Mouse (Mus musculus) midbrain, postnatal 0 days (tissue): ENCODE results near the gene Slc29a3. TPM values are rescaled to one million over a fixed set of nuclear protein-coding genes. Genes with fewer than 3 reads are reported as not detected.

Source experiments
- ATAC-seq: fragments of 200-750 bp; cut with Nextera tagmentation; 2 replicates; pipeline ENCODE4 v1.8.0; 2017; ENCODE audit warnings: moderate number of reproducible peaks, mild to moderate bottlenecking, moderate TSS enrichment, moderate library complexity; ENCODE audit not compliant: low FRiP score
- DNase-seq: peaks from one replicate; pipeline ENCODE4 v3.0.0-alpha.2; 2015; ENCODE audit warnings: low spot score
- H3K27ac ChIP-seq: fragments of 300-500 bp; sonication (generic); 2 replicates; pipeline ENCODE4 v1.5.1; 2014; ENCODE audit warnings: low read depth, mild to moderate bottlenecking, low read length, mixed read lengths
- H3K27me3 ChIP-seq: fragments of 300-500 bp; sonication (generic); 2 replicates; pipeline ENCODE4 v1.6.1; 2014; ENCODE audit warnings: low read length, control low read depth, mixed read lengths; ENCODE audit not compliant: insufficient read depth
- H3K36me3 ChIP-seq: fragments of 300-500 bp; sonication (generic); 2 replicates; pipeline ENCODE4 v1.6.1; 2014; ENCODE audit warnings: low read length, control low read depth, mixed read lengths; ENCODE audit not compliant: insufficient read depth
- H3K4me1 ChIP-seq: fragments of 300-500 bp; sonication (generic); 2 replicates; pipeline ENCODE4 v1.6.1; 2014; ENCODE audit warnings: mild to moderate bottlenecking, control low read depth, antibody characterized with exemption, low read length, mixed read lengths; ENCODE audit not compliant: insufficient read depth
- H3K4me2 ChIP-seq: fragments of 300-500 bp; sonication (generic); 2 replicates; pipeline ENCODE4 v1.6.1; 2014; ENCODE audit warnings: low read depth, mild to moderate bottlenecking, low read length, mixed read lengths; ENCODE audit not compliant: poor library complexity, severe bottlenecking
- H3K4me3 ChIP-seq: fragments of 300-500 bp; sonication (generic); 2 replicates; pipeline ENCODE4 v1.5.1; 2014; ENCODE audit warnings: low read depth, mild to moderate bottlenecking, low read length, moderate library complexity
- H3K9ac ChIP-seq: fragments of 300-500 bp; sonication (generic); replicated peaks from 2 replicates; pipeline ENCODE4 v1.6.1; 2014; ENCODE audit warnings: mild to moderate bottlenecking, low read length, moderate library complexity, mixed read lengths; ENCODE audit not compliant: poor library complexity, severe bottlenecking
- H3K9me3 ChIP-seq: fragments of 300-500 bp; sonication (generic); 2 replicates; pipeline ENCODE4 v1.6.1; 2016; ENCODE audit warnings: low read length, control low read depth
- CTCF ChIP-seq: IDR thresholded peaks from 2 replicates; pipeline ENCODE4 v1.5.1; 2016; ENCODE audit warnings: antibody characterized with exemption, mild to moderate bottlenecking
- WGBS: fragments of 180-500 bp; shearing (Covaris S2); extraction: QIAGEN DNeasy Blood & Tissue Kit; methylation state at CpG from one replicate; pipeline ENCODE4 v1.1.7; 2014; 5-methylcytosine and 5-hydroxymethylcytosine counted together
- polyA plus RNA-seq: library from polyadenylated mRNA; unstranded; fragments of >200 nt; fragmentation: Nextera tagmentation; extraction: Ambion mirVana; gene quantifications from 2 replicates; pipeline ENCODE4 v1.2.1, GENCODE M21; 2015
- total RNA-seq: library from RNA; depleted of rRNA; stranded (reverse); fragments of >200 nt; gene quantifications from 2 replicates; pipeline ENCODE4 v1.2.3, GENCODE M21; 2014

Gene Slc29a3
- total and polyA plus RNA-seq, 2 experiments from 2014 or later: 6.9 to 7.8 TPM

DNA sequence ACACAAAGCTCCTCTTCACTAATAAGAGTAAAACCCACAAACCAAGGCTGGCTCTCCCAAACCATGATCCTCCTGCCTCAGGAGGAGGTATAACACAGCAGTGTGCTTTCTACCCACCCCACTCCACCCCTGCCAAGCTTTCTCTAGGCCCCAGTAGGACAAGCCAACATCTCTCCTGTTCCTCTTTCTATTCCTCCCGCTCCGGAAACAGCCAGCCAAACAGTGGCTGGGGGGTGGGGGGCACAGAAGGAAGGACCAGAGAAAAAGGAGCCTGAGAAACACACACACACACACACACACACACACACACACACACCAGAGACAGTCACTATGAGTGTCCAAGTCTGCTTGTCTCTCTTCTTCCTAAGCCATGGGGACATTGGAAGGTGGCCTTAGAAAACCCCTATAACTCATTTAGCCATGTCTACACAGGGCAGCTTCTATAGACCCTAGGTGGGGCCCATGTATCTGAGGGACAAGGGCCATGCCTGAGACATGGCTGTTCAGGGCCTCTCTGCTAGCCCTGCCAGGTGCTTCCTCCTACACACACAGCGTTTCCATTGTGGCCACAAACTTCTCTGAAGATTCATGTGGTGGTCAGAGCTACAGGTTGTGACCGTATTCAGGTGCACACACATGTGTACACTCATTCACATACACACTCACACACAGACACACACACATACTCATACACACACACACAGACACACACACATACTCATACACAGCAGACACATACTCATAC lies 12.8 kb downstream of the Slc29a3 start:
- H3K27ac ChIP-seq: no peak overlapping the region
- no peak overlapping the region for H3K4me3 ChIP-seq
- ATAC-seq (no peak), DNase-seq (no peak)
- no peaks in the 10 kb centered on the region for H3K36me3 ChIP-seq
- no peak for TF ChIP-seq CTCF
- no peaks in the 10 kb centered on the region for H3K27me3 ChIP-seq
- H3K4me1 ChIP-seq: no peaks in the 10 kb centered on the region
- H3K9me3 ChIP-seq: no peaks in the 10 kb centered on the region
- no peak overlapping the region for H3K9ac ChIP-seq
- 94% methylated on average over 4 of the region's 4 CpGs for WGBS
- H3K4me2 ChIP-seq: no peak overlapping the region

DNA sequence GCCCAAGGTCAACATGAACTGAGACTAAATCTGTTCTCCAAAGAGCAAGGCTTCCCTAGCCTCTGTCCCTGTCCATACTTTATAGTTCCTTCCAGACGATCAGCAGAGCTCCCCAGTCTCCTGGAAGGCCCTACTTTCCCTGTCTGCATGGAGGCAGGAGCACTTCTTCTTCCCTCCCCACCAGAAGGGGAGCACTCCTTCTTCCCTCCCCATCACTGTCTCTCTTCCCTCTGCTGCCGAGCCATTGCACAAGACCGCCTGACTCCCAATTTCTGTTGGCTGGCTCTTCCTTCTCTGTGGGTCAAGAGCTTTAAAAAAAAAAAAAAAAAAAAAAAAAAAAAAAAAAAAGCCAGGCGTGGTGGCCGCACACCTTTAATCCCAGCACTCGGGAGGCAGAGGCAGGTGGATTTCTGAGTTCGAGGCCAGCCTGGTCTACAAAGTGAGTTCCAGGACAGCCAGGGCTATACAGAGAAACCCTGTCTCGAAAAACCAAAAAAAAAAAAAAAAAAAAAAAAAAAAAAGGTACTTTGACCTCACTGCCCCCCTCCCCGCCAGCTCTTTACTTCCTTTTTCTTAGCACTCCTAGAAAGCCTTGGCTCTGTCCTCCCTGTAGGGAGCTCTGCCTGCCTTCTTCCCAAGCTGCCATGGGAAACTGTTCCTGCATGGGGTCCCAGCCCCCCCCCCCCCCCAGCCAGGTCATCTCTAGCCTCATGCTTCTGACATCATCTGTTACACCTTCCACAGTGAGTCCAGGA lies 14.5 kb downstream of the Slc29a3 start:
- ATAC-seq: no peak
- TF ChIP-seq CTCF: no peak
- Histone ChIP-seq H3K36me3 (no peaks in the 10 kb centered on the region), H3K4me2 (no peak overlapping the region), H3K4me3 (no peak overlapping the region), H3K4me1 (no peaks in the 10 kb centered on the region), H3K9me3 (no peaks in the 10 kb centered on the region), H3K9ac (no peak overlapping the region), H3K27ac (no peak overlapping the region), H3K27me3 (no peaks in the 10 kb centered on the region)
- DNase-seq: no peak
- 85% methylated on average over 6 of the region's 9 CpGs for WGBS

DNA sequence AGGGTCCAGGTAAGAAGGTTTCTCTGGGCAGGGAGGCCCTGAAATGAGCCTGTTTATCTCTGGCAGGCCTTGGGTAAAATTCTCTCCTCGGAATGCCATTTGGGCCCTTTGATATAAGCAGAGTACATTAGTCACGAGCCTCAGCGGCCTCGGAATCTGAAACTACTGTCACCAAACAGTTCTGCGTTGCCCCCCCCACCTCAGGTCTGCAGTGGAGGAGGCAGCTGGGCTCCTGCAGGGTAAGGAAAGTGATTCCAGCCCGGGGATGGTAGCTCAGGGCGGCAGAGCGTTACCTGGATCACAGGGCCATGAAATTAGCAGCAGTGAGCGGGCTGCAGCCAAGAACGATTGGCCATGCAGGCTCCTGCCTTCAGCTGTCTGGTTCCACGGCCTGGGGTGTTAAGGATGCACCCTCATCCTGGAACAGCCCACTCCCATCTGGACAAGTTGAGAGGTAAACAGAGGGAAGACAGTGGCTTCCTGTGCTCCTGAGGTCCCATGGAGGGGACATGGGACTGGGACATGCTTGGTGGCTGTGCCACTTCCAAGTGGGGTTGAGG lies 15.3 kb downstream of the Slc29a3 start:
- Histone ChIP-seq H3K9me3 (no peaks in the 10 kb centered on the region), H3K27me3 (no peaks in the 10 kb centered on the region), H3K27ac (no peak overlapping the region), H3K4me3 (no peak overlapping the region), H3K36me3 (no peaks in the 10 kb centered on the region), H3K4me1 (no peaks in the 10 kb centered on the region), H3K9ac (no peak overlapping the region), H3K4me2 (no peak overlapping the region)
- 63% methylated on average over 11 of the region's 11 CpGs for WGBS
- no peak for ATAC-seq
- DNase-seq: no peak
- TF ChIP-seq CTCF: no peak

DNA sequence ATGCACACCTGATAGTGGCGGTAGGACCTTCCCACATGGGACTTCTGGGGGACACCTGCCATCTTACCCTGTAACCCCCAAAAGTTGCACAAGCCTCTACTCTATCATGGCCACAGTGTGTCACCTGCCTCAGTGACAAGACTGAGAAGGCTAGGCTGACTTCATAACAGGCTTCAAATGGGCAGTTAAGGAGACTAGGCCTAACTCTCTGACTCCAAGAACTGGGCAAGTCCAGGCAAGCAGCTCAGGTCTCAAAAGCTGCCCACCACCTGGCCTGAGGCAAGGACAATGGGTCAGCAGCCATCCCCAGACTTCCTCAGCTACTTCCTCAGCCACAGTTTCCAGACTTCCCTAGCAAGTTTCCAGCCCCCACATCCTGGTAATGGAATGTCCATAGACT lies 16.9 kb downstream of the Slc29a3 start:
- Histone ChIP-seq H3K4me1 (0 out of 2 replicates have a peak, but pooled peaks cover 6% of the 10 kb centered on the region), H3K4me3 (no peak overlapping the region), H3K9me3 (no peaks in the 10 kb centered on the region), H3K36me3 (no peaks in the 10 kb centered on the region), H3K9ac (no peak overlapping the region), H3K4me2 (no peak overlapping the region), H3K27ac (no peak overlapping the region), H3K27me3 (no peaks in the 10 kb centered on the region)
- TF ChIP-seq CTCF: no peak
- DNase-seq (no peak), ATAC-seq (no peak)
- WGBS: 100% methylated on average over 1 of the region's 1 CpGs

DNA sequence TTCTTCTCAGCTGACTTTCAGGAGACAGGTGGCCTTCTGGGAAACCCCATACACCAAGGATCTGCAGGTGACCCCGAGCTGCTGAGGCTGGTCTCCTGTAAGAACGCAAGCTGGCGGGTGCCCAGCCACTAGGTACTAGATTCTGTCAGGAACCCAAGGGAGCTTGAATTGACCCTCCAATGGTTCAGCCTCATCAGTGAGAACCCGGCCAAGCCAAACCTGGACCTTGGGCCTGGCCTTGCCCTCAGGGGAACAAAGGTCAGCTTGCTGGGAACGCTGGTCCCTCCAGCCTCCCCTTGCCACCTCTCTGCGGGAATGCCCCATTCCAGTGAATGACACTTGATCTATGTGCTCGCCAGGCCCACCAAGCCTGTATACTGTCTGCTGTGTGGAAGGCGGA lies 19.1 kb downstream of the Slc29a3 start:
- WGBS: 89% methylated on average over 8 of the region's 8 CpGs
- Histone ChIP-seq H3K27ac (no peak overlapping the region), H3K9ac (no peak overlapping the region), H3K4me3 (no peak overlapping the region), H3K27me3 (no peaks in the 10 kb centered on the region; the same call in 1 of the 2 replicates), H3K36me3 (no peaks in the 10 kb centered on the region), H3K4me1 (0 out of 2 replicates have a peak, but pooled peaks cover 6% of the 10 kb centered on the region), H3K9me3 (no peaks in the 10 kb centered on the region), H3K4me2 (no peak overlapping the region)
- DNase-seq (no peak), ATAC-seq (no peak)
- TF ChIP-seq CTCF: no peak

DNA sequence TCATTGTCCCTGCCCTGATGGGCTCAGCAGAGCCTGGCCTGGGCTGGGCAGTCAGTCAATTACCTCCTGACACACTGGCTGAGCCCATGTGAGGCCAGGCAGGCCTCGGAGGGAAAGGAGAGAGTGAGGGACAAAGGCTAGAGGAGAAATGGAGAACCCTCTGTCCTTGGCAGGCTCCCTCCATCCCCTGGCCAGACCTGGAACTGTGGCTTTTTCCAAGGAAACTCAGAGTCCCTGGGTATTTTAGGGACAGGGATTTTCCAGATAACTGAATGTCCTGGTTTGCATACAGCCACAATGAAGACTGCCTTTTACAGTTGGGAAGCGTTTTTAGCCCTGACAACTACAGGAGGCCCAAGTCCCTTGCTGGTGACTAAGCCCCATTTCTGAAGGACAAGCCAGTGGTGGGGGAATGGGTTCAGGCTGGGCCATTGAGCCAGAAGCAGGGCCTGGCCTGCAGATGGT lies 20.2 kb downstream of the Slc29a3 start:
- no peaks in the 10 kb centered on the region for H3K36me3 ChIP-seq
- H3K9me3 ChIP-seq: no peaks in the 10 kb centered on the region
- DNase-seq (no peak), ATAC-seq (no peak)
- 24% methylated on average over 2 of the region's 2 CpGs for WGBS
- H3K4me3 ChIP-seq: no peak overlapping the region
- H3K9ac ChIP-seq: no peak overlapping the region; the same call in 1 of the 2 replicates
- no peaks in the 10 kb centered on the region; the same call in 1 of the 2 replicates for H3K27me3 ChIP-seq
- peak overlapping the region; percentile 4 for H3K27ac ChIP-seq
- no peak for TF ChIP-seq CTCF
- no peak overlapping the region for H3K4me2 ChIP-seq
- H3K4me1 ChIP-seq: peaks cover 9% of the 10 kb centered on the region; the same call in 1 of the 2 replicates
